Mouse (Mus musculus) forebrain, embryonic 11.5 days (tissue): ENCODE data around the gene Capn1. TPM values are rescaled to one million over a fixed set of nuclear protein-coding genes. Genes with fewer than 3 reads are reported as not detected.

Source experiments
- ATAC-seq: fragments of 200-750 bp; cut with Nextera tagmentation; replicated peaks from 2 replicates; pipeline ENCODE4 v1.8.0; 2017; ENCODE audit warnings: moderate TSS enrichment; ENCODE audit not compliant: low FRiP score
- DNase-seq: peaks from one replicate; pipeline ENCODE4 v3.0.0-alpha.2; 2017; ENCODE audit warnings: low spot score
- H3K27ac ChIP-seq: fragments of 300-500 bp; sonication (generic); 2 replicates; pipeline ENCODE4 v1.5.1; 2014; ENCODE audit warnings: low read depth, low read length
- H3K27me3 ChIP-seq: fragments of 300-500 bp; sonication (generic); 2 replicates; pipeline ENCODE4 v1.6.1; 2014; ENCODE audit warnings: mild to moderate bottlenecking, low read length, mixed read lengths; ENCODE audit not compliant: control insufficient read depth, insufficient read depth
- H3K36me3 ChIP-seq: fragments of 300-500 bp; sonication (generic); 2 replicates; pipeline ENCODE4 v1.6.1; 2014; ENCODE audit warnings: mild to moderate bottlenecking, low read length, moderate library complexity, mixed read lengths; ENCODE audit not compliant: control insufficient read depth, insufficient read depth
- H3K4me1 ChIP-seq: fragments of 300-500 bp; sonication (generic); replicated peaks from 2 replicates; pipeline ENCODE4 v1.6.1; 2014; ENCODE audit warnings: low read length, mixed read lengths; ENCODE audit not compliant: control insufficient read depth, insufficient read depth
- H3K4me2 ChIP-seq: fragments of 300-500 bp; sonication (generic); 2 replicates; pipeline ENCODE4 v1.6.1; 2014; ENCODE audit warnings: low read depth, mild to moderate bottlenecking, low read length, moderate library complexity, mixed read lengths; ENCODE audit not compliant: severe bottlenecking
- H3K4me3 ChIP-seq: fragments of 300-500 bp; sonication (generic); 2 replicates; pipeline ENCODE4 v1.5.1; 2014; ENCODE audit warnings: low read depth, low read length
- H3K9ac ChIP-seq: fragments of 300-500 bp; sonication (generic); 2 replicates; pipeline ENCODE4 v1.6.1; 2014; ENCODE audit warnings: low read length
- H3K9me3 ChIP-seq: fragments of 300-500 bp; sonication (generic); 2 replicates; pipeline ENCODE4 v1.6.1; 2016; ENCODE audit warnings: low read length, mixed read lengths; ENCODE audit not compliant: control insufficient read depth
- WGBS: fragments of 180-500 bp; shearing (Covaris S2); extraction: QIAGEN DNeasy Blood & Tissue Kit; methylation state at CpG from one replicate; pipeline ENCODE4 v1.1.7; 2014; 5-methylcytosine and 5-hydroxymethylcytosine counted together
- polyA plus RNA-seq: library from polyadenylated mRNA; unstranded; fragments of >200 nt; fragmentation: Nextera tagmentation; extraction: Ambion mirVana; gene quantifications from 2 replicates; pipeline ENCODE4 v1.2.1, GENCODE M21; 2014

Capn1 gene
- polyA plus RNA-seq, 1 experiment from 2014 or later, result 3.9 TPM

GRCm38 (mm10) chr19:6029426-6029825 lies 13.7 kb upstream of the Capn1 start:
- no peak for ATAC-seq
- H3K27me3 ChIP-seq, result no peaks in the 10 kb centered on the region
- no peak overlapping the region for H3K4me2 ChIP-seq
- no peaks in the 10 kb centered on the region for H3K9me3 ChIP-seq
- no peak overlapping the region for H3K27ac ChIP-seq
- 78% methylated on average over 9 of the region's 9 CpGs for WGBS
- no peak overlapping the region for H3K9ac ChIP-seq
- H3K4me1 ChIP-seq, result no peaks in the 10 kb centered on the region
- DNase-seq, result peak; percentile 19
- H3K4me3 ChIP-seq, result no peak overlapping the region
- H3K36me3 ChIP-seq, result no peaks in the 10 kb centered on the region

- no peak overlapping the region for H3K4me2 ChIP-seq
- H3K4me3 ChIP-seq, result no peak overlapping the region
- H3K36me3 ChIP-seq, result no peaks in the 10 kb centered on the region
- no peak for ATAC-seq
- H3K27me3 ChIP-seq, result no peaks in the 10 kb centered on the region
- no peaks in the 10 kb centered on the region for H3K4me1 ChIP-seq
- no peak for DNase-seq
- H3K9me3 ChIP-seq, result no peaks in the 10 kb centered on the region
- H3K27ac ChIP-seq, result no peak overlapping the region
- H3K9ac ChIP-seq, result no peak overlapping the region
- 84% methylated on average over 6 of the region's 6 CpGs for WGBS
Observed at GRCm38 (mm10) chr19:6028991-6029390, 13.3 kb upstream of the Capn1 start.

- DNase-seq (no peak), ATAC-seq (no peak)
- WGBS, result 83% methylated on average over 7 of the region's 7 CpGs
- H3K27ac ChIP-seq, result no peak overlapping the region
- no peaks in the 10 kb centered on the region for H3K9me3 ChIP-seq
- H3K36me3 ChIP-seq, result no peaks in the 10 kb centered on the region
- no peaks in the 10 kb centered on the region for H3K4me1 ChIP-seq
- H3K27me3 ChIP-seq, result no peaks in the 10 kb centered on the region
- H3K4me2 ChIP-seq, result no peak overlapping the region
- H3K9ac ChIP-seq, result no peak overlapping the region
- H3K4me3 ChIP-seq, result no peak overlapping the region
Observed at GRCm38 (mm10) chr19:6023930-6024329, 8.2 kb upstream of the Capn1 start.

GRCm38 (mm10) chr19:6023059-6023458 lies 7.4 kb upstream of the Capn1 start:
- Histone ChIP-seq H3K36me3 (no peaks in the 10 kb centered on the region), H3K27me3 (no peaks in the 10 kb centered on the region), H3K4me3 (no peak overlapping the region), H3K9me3 (no peaks in the 10 kb centered on the region), H3K27ac (no peak overlapping the region), H3K9ac (no peak overlapping the region), H3K4me2 (no peak overlapping the region), H3K4me1 (no peaks in the 10 kb centered on the region)
- DNase-seq (no peak), ATAC-seq (no peak)
- WGBS, result 71% methylated on average over 8 of the region's 8 CpGs

- ATAC-seq (no peak), DNase-seq (no peak)
- Histone ChIP-seq H3K4me3 (no peak overlapping the region), H3K36me3 (no peaks in the 10 kb centered on the region), H3K9me3 (no peaks in the 10 kb centered on the region), H3K4me1 (peaks cover 3% of the 10 kb centered on the region), H3K27ac (no peak overlapping the region), H3K27me3 (peaks cover 8% of the 10 kb centered on the region), H3K9ac (no peak overlapping the region), H3K4me2 (no peak overlapping the region)
- WGBS, result 67% methylated on average over 3 of the region's 3 CpGs
Observed at GRCm38 (mm10) chr19:6020276-6020675, 4.6 kb upstream of the Capn1 start.

- Histone ChIP-seq H3K27me3 (peaks cover 15% of the 10 kb centered on the region), H3K4me1 (peaks cover 6% of the 10 kb centered on the region), H3K27ac (no peak overlapping the region), H3K4me3 (no peak overlapping the region), H3K36me3 (no peaks in the 10 kb centered on the region), H3K9ac (no peak overlapping the region), H3K9me3 (no peaks in the 10 kb centered on the region), H3K4me2 (no peak overlapping the region)
- ATAC-seq (no peak), DNase-seq (peak; percentile 92)
- WGBS, result 34% methylated on average over 15 of the region's 15 CpGs
Observed at GRCm38 (mm10) chr19:6018142-6019089, 2.7 kb upstream of the Capn1 start.

- Histone ChIP-seq H3K4me3 (no peak overlapping the region), H3K36me3 (no peaks in the 10 kb centered on the region)
Observed at GRCm38 (mm10) chr19:6016532-6016931, 835 bp upstream of the Capn1 start.

GRCm38 (mm10) chr19:6014991-6015510 lies 646 bp downstream of the Capn1 start:
- no peak overlapping the region for H3K27ac ChIP-seq
- peaks cover 15% of the 10 kb centered on the region for H3K27me3 ChIP-seq
- peak overlapping the region; percentile 48 for H3K9ac ChIP-seq
- H3K4me1 ChIP-seq, result peaks cover 6% of the 10 kb centered on the region
- DNase-seq (peak; percentile 72), ATAC-seq (peak; percentile 59)
- H3K36me3 ChIP-seq, result no peaks in the 10 kb centered on the region
- H3K4me2 ChIP-seq, result peak overlapping the region; percentile 87
- 1% methylated on average over 15 of the region's 18 CpGs for WGBS
- H3K9me3 ChIP-seq, result no peaks in the 10 kb centered on the region
- peak overlapping the region; percentile 40 for H3K4me3 ChIP-seq

More at GRCm38 (mm10) chr19:6016532-6016931, 835 bp upstream of the Capn1 start:
- H3K4me1 ChIP-seq, result peaks cover 6% of the 10 kb centered on the region
- H3K4me2 ChIP-seq, result no peak overlapping the region
- peaks cover 15% of the 10 kb centered on the region for H3K27me3 ChIP-seq
- no peaks in the 10 kb centered on the region for H3K9me3 ChIP-seq
- H3K27ac ChIP-seq, result no peak overlapping the region
- H3K9ac ChIP-seq, result no peak overlapping the region
- DNase-seq, result no peak
- 37% methylated on average over 7 of the region's 7 CpGs for WGBS
- no peak for ATAC-seq
